Mouse (Mus musculus) G1E (cell line): ENCODE measurements around the gene Spag6l.

Experiments used
- CTCF ChIP-seq: IDR thresholded peaks from 2 replicates; pipeline ENCODE4 v1.5.1; 2012; ENCODE audit warnings: low read depth, low read length, inconsistent platforms, mixed read lengths
- GATA1 ChIP-seq: IDR thresholded peaks from 2 replicates; pipeline ENCODE4 v1.6.1; 2012; ENCODE audit warnings: borderline replicate concordance, low read length, inconsistent platforms, mixed read lengths
- GATA2 ChIP-seq: IDR thresholded peaks from 2 replicates; pipeline ENCODE4 v1.6.1; 2012; ENCODE audit warnings: low read depth, low read length, inconsistent platforms, borderline replicate concordance
- POLR2AphosphoS5 ChIP-seq: IDR thresholded peaks from 2 replicates; pipeline ENCODE4 v1.6.1; 2012; ENCODE audit warnings: low read depth, low read length, inconsistent platforms; ENCODE audit not compliant: insufficient replicate concordance
- TAL1 ChIP-seq: conservative IDR thresholded peaks from 2 replicates; pipeline ENCODE4 v1.6.1; 2012; ENCODE audit warnings: low read depth, low read length, inconsistent platforms, mixed read lengths

GRCm38 (mm10) chr16:16879025-16879424 lies 49.8 kb upstream of the Spag6l start:
- TF ChIP-seq CTCF, result no peak
- no peak for TF ChIP-seq POLR2AphosphoS5
- TF ChIP-seq GATA1, result no peak
- TF ChIP-seq TAL1, result no peak
- TF ChIP-seq GATA2, result no peak
